Mouse (Mus musculus): ENCODE results near the gene Apoh. TPM values are rescaled to one million over a fixed set of nuclear protein-coding genes. Genes with fewer than 3 reads are reported as not detected.

Gene Apoh
- polyA plus RNA-seq, 1 experiment: 0.06 TPM

- Histone ChIP-seq H3ac (ENCODE audit: control insufficient read depth, insufficient read length, low read depth) (no peak overlapping the region), H3K79me3 (ENCODE audit: low read depth) (peaks cover 42% of the 10 kb centered on the region), H3K36me3 (ENCODE audit: control insufficient read depth, insufficient read depth) (peaks cover 76% of the 10 kb centered on the region), H3K27me3 (ENCODE audit: control insufficient read depth, insufficient read depth, insufficient read length) (no peaks in the 10 kb centered on the region), H3K79me2 (ENCODE audit: control insufficient read depth, insufficient read depth) (peaks cover 98% of the 10 kb centered on the region), H3K4me3 (ENCODE audit: insufficient read depth, poor library complexity, severe bottlenecking) (no peak overlapping the region)
- TF ChIP-seq MYOD1 (IDR thresholded peaks at IDR 0.05; ENCODE audit: control insufficient read depth, insufficient read length, low read depth): no peak
- no peak for TF ChIP-seq CTCF (IDR thresholded peaks at IDR 0.05; ENCODE audit: control insufficient read depth, insufficient read depth, insufficient read length)
- TF ChIP-seq MYOG (IDR thresholded peaks at IDR 0.05; ENCODE audit: control insufficient read depth, extremely low read depth, insufficient read length): no peak
- TF ChIP-seq CEBPB (IDR thresholded peaks at IDR 0.05; ENCODE audit: low read depth): no peak
- TF ChIP-seq FOSL1 (IDR thresholded peaks at IDR 0.05; ENCODE audit: insufficient read depth, low read length, poor library complexity, severe bottlenecking): no peak
- no peak for TF ChIP-seq USF1 (IDR thresholded peaks at IDR 0.05; ENCODE audit: low read depth)
- TF ChIP-seq MAX (IDR thresholded peaks at IDR 0.05): no peak
Measured at GRCm38 (mm10) chr11:108333006-108333405, 10.1 kb upstream of the Apoh start.

- no peak overlapping the region for H3ac ChIP-seq (ENCODE audit: control insufficient read depth, insufficient read length, low read depth)
- H3K4me3 ChIP-seq (ENCODE audit: insufficient read depth, poor library complexity, severe bottlenecking): no peak overlapping the region
- H3K36me3 ChIP-seq (ENCODE audit: control insufficient read depth, insufficient read depth): peaks cover 78% of the 10 kb centered on the region
- no peaks in the 10 kb centered on the region for H3K27me3 ChIP-seq (ENCODE audit: control insufficient read depth, insufficient read depth, insufficient read length)
- H3K79me2 ChIP-seq (ENCODE audit: control insufficient read depth, insufficient read depth): peaks cover 99% of the 10 kb centered on the region
- peaks cover 46% of the 10 kb centered on the region for H3K79me3 ChIP-seq (ENCODE audit: low read depth)
- TF ChIP-seq CTCF (IDR thresholded peaks at IDR 0.05; ENCODE audit: control insufficient read depth, insufficient read depth, insufficient read length): no peak
- no peak for TF ChIP-seq FOSL1 (IDR thresholded peaks at IDR 0.05; ENCODE audit: insufficient read depth, low read length, poor library complexity, severe bottlenecking)
Measured at GRCm38 (mm10) chr11:108333583-108334379, 9.4 kb upstream of the Apoh start.

- TF ChIP-seq FOSL1 (IDR thresholded peaks at IDR 0.05; ENCODE audit: insufficient read depth, low read length, poor library complexity, severe bottlenecking) (no peak), MYOG (IDR thresholded peaks at IDR 0.05; ENCODE audit: control insufficient read depth, extremely low read depth, insufficient read length) (no peak), USF1 (IDR thresholded peaks at IDR 0.05; ENCODE audit: low read depth) (no peak), CEBPB (IDR thresholded peaks at IDR 0.05; ENCODE audit: low read depth) (no peak), CTCF (IDR thresholded peaks at IDR 0.05; ENCODE audit: control insufficient read depth, insufficient read depth, insufficient read length) (no peak), MYOD1 (IDR thresholded peaks at IDR 0.05; ENCODE audit: control insufficient read depth, insufficient read length, low read depth) (no peak), MAX (IDR thresholded peaks at IDR 0.05) (no peak)
- Histone ChIP-seq H3K27me3 (ENCODE audit: control insufficient read depth, insufficient read depth, insufficient read length) (no peaks in the 10 kb centered on the region), H3K79me2 (ENCODE audit: control insufficient read depth, insufficient read depth) (peaks cover 99% of the 10 kb centered on the region), H3K79me3 (ENCODE audit: low read depth) (peaks cover 49% of the 10 kb centered on the region), H3K36me3 (ENCODE audit: control insufficient read depth, insufficient read depth) (peaks cover 80% of the 10 kb centered on the region), H3K4me3 (ENCODE audit: insufficient read depth, poor library complexity, severe bottlenecking) (no peak overlapping the region), H3ac (ENCODE audit: control insufficient read depth, insufficient read length, low read depth) (no peak overlapping the region)
Measured at GRCm38 (mm10) chr11:108334658-108335057, 8.5 kb upstream of the Apoh start.

- TF ChIP-seq CEBPB (IDR thresholded peaks at IDR 0.05; ENCODE audit: low read depth) (no peak), MYOD1 (IDR thresholded peaks at IDR 0.05; ENCODE audit: control insufficient read depth, insufficient read length, low read depth) (no peak), USF1 (IDR thresholded peaks at IDR 0.05; ENCODE audit: low read depth) (no peak), MAX (IDR thresholded peaks at IDR 0.05) (no peak), CTCF (IDR thresholded peaks at IDR 0.05; ENCODE audit: control insufficient read depth, insufficient read depth, insufficient read length) (no peak), MYOG (IDR thresholded peaks at IDR 0.05; ENCODE audit: control insufficient read depth, extremely low read depth, insufficient read length) (no peak), FOSL1 (IDR thresholded peaks at IDR 0.05; ENCODE audit: insufficient read depth, low read length, poor library complexity, severe bottlenecking) (no peak)
- H3K4me3 ChIP-seq (ENCODE audit: insufficient read depth, poor library complexity, severe bottlenecking): no peak overlapping the region
Measured at GRCm38 (mm10) chr11:108335536-108335935, 7.6 kb upstream of the Apoh start.

GRCm38 (mm10) chr11:108336445-108336844, 6.7 kb upstream of the Apoh start:
- peaks cover 99% of the 10 kb centered on the region for H3K79me2 ChIP-seq (ENCODE audit: control insufficient read depth, insufficient read depth)
- no peaks in the 10 kb centered on the region for H3K27me3 ChIP-seq (ENCODE audit: control insufficient read depth, insufficient read depth, insufficient read length)
- H3K79me3 ChIP-seq (ENCODE audit: low read depth): peaks cover 59% of the 10 kb centered on the region
- H3K4me3 ChIP-seq (ENCODE audit: insufficient read depth, poor library complexity, severe bottlenecking): no peak overlapping the region
- H3K36me3 ChIP-seq (ENCODE audit: control insufficient read depth, insufficient read depth): peaks cover 75% of the 10 kb centered on the region
- no peak for TF ChIP-seq USF1 (IDR thresholded peaks at IDR 0.05; ENCODE audit: low read depth)
- TF ChIP-seq FOSL1 (IDR thresholded peaks at IDR 0.05; ENCODE audit: insufficient read depth, low read length, poor library complexity, severe bottlenecking): no peak
- no peak for TF ChIP-seq CTCF (IDR thresholded peaks at IDR 0.05; ENCODE audit: control insufficient read depth, insufficient read depth, insufficient read length)
- no peak for TF ChIP-seq MAX (IDR thresholded peaks at IDR 0.05)
- no peak for TF ChIP-seq MYOD1 (IDR thresholded peaks at IDR 0.05; ENCODE audit: control insufficient read depth, insufficient read length, low read depth)
- TF ChIP-seq CEBPB (IDR thresholded peaks at IDR 0.05; ENCODE audit: low read depth): no peak
- TF ChIP-seq MYOG (IDR thresholded peaks at IDR 0.05; ENCODE audit: control insufficient read depth, extremely low read depth, insufficient read length): no peak
- peak overlapping the region; percentile 80 for H3ac ChIP-seq (ENCODE audit: control insufficient read depth, insufficient read length, low read depth)

More at GRCm38 (mm10) chr11:108335536-108335935, 7.6 kb upstream of the Apoh start:
- Histone ChIP-seq H3K36me3 (ENCODE audit: control insufficient read depth, insufficient read depth) (peaks cover 80% of the 10 kb centered on the region), H3K27me3 (ENCODE audit: control insufficient read depth, insufficient read depth, insufficient read length) (no peaks in the 10 kb centered on the region), H3K79me3 (ENCODE audit: low read depth) (peaks cover 55% of the 10 kb centered on the region), H3K79me2 (ENCODE audit: control insufficient read depth, insufficient read depth) (peaks cover 99% of the 10 kb centered on the region), H3ac (ENCODE audit: control insufficient read depth, insufficient read length, low read depth) (no peak overlapping the region)
